Mouse (Mus musculus) gastrocnemius, postnatal 14 days (tissue): ENCODE data around the gene Disc1. TPM values are rescaled to one million over a fixed set of nuclear protein-coding genes. Genes with fewer than 3 reads are reported as not detected.
A peak's percentile ranks its signal among the peaks of the same experiment; 100 is the strongest.

Experiments used
- DNase-seq: peaks from one replicate; pipeline ENCODE4 v3.0.0; 2021; ENCODE audit warnings: mixed read lengths
- intact Hi-C: fragments of 180-260 bp; cut with DNase I; formaldehyde crosslinking; loops from one replicate; pipeline ENCODE4 v1.15.1; 2025; ENCODE audit warnings: low total_unique reads
- long read RNA-seq, 2 experiments: library from polyadenylated mRNA; stranded (forward); transcript quantifications; one replicate each; pipeline ENCODE4 v2.0.0; 2021
- total RNA-seq, 2 experiments: library from RNA; stranded (reverse); gene quantifications; 2 replicates each; pipeline ENCODE4 v1.2.3; 2021

The Disc1 gene
- 1 to 10 TPM; 1.8 to 2.1 TPM for total RNA-seq
- long read RNA-seq, experiment 1 = 0 reads
- long read RNA-seq, experiment 2, partial matches to known transcripts = 0 of 1 reads
- long read RNA-seq, experiment 2, other reads (novel, unspliced or antisense) = 1 of 1 reads

DNA sequence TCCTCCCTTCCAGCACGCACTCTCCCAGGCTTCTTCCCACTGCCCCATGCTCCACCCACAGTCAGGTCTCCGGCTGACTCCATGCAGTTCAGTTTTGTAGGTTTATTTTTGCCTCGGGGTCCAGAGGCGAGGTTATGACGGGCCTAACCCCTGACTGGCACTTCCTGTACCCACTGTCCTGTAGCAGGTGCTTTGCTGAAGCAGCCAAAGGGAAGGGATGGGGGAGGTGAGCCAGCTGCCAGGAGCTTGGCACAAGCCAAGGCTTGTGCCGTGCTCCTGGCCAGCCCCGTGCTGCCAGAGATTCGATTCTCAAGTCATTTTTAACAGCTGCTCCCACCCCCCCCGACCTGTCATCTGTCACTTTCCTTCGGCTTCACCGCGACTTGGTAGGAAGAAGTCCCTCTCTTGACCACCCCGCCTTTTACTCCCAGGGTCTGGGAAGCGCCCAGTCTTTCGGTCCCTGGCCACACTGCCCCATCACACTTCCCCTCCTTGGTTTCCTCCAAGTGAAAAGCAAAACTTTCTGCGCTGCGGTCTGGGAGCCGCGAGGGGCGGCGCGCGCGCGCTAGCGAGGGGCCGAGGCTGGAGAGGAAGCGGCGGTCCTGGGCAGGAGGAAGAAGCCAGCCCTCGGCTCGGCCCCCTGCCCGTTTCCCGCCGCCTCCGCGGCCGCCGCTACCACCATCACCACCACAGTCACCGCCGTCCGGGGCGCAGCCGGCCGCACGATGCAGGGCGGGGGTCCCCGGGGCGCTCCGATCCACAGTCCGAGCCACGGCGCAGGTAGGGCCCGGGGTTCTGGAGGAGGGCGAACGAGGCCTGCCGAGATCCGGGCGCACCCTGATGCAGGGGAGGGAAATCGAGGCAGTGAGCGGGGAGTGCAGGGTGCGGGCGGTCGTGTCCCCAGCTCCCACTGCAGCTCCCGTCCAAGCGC is at the start of gene Disc1:
Gene Disc1 (plus strand): TSS at position 691 of the 931 bp plus-strand sequence.
- peak; percentile 54 for DNase-seq
- intact Hi-C loops = no loop called here

DNA sequence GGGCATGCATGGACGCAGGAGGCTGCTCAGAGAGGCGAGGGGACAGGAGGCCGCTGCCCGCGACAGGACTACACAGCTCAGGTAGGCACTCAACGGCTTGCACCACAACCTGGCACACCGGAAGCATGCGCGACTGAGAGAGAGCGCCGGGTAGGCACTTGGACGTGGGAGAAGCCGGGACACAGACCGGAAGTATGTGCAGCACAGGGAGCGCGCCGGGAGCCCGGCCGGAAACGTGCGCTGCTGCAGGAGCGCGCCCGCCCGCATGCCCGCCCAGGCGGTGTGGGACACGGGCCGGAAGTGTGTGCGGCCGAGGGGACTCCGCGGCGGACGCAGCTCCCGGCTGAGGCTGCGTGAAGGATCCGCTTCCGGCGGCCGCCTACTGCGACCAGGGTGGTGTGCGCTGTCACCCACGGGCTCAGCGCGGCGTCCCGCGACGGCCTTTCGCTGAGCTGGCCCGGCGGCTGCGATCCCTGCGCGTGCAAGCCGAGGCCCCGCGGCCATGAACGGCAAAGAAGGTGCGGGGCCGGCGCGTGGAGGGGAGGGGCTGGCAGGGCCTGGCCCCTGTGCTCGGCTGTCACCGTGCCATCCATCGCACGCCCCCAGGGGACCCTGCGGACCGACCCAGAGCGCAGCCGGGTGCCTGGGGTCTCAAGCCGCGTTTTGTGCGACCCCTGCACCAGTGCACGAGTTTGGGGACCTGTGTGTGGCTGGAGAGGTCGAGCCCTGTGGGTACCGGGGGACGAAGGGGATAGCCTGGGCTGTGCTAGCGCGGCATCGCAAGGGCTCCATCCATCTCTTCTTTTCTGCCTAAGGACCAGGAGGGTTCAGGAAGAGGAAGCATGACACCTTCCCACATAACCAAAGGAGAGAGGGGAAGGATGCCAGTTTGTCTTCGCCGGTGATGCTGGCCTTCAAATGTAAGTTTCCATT is 41.0 kb upstream of the Disc1 start, which contains the start of gene Tsnax:
Gene Tsnax (plus strand): TSS at position 303 of the 933 bp plus-strand sequence.
- DNase-seq = peak; percentile 95
- intact Hi-C loops = loop anchor here (5.0 kb wide), 1 partner anchor 61 kb away; no protein-coding TSS in a partner anchor

DNA sequence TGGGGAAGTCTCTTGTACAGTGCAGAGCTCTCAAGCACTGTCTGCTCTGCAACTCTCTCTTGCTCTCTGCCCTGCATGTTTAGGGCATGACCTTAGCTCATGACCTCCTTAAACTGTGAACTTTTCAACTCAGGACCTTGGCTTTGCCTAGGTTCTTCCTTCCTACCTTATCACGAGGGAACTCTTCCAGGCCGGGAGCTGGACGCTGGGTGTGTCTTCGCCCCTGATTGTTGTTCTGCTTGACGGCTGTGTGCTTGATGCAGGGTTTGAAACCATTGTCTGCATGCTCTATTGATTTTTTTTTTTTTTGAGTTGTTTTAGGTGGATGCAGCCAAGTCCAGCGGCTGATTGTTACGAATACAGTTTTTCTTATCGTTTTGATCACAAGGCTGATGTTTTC is 29.9 kb upstream of the Disc1 start:
- no peak for DNase-seq
- intact Hi-C loops = no loop called here

DNA sequence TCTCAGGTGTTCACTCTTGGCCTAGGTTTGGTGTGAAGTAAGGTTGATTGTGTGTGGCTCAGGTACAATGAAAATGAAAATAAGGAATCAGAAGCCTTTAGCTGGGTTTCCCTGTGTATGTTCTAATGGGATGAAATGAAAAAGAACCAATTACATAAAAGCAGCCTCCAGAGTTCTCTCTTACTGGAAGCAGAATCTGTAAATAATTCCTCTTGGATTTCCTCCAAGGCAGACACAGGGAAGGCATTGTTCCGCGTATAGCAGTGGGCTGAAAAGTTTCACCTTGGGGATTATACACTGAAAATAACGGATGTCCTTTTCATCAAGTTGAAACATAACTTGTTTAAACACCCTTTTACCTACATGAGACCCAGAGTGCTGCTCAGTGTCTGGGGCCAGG is 26.8 kb upstream of the Disc1 start:
- intact Hi-C loops = no loop called here
- DNase-seq = no peak

DNA sequence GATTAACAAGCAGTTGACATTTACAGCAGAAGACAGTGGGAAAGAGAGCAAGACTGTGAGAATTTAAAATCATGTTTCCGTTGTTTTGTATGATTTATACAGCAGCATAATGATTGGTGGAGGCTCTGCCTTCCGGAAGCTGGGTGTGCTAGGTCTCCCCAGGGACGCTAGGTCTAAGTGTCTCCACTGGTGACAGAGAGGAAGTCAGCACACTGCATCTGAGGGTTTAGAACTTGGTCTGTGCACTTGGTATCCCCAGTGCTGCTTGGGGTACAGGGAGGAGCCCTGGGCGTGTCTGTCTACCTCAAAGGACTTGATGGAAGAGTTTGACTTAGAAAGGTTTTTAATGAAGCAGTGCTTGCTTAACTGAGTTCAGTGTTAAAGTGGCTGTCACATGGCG is 25.2 kb upstream of the Disc1 start:
- intact Hi-C loops = no loop called here
- no peak for DNase-seq

DNA sequence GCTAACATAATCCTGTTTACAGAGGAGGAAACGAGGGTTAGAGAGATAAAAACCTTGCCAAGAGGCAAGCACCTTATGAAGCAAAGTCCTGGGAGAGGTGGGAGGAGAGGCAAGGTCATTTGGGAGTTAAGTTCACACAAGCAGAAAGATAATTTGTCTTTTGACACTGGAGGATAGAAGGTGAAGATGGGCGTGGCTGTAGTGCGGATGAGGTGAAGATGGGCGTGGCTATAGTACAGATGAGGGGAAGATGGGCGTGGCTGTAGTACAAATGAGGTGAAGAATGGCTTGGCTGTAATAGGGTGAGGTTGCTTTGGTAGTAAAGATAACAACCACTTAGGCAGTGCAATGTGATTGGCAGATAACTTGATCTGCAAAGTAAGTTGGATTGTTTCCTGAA is 22.7 kb upstream of the Disc1 start:
- intact Hi-C loops = no loop called here
- DNase-seq = no peak

DNA sequence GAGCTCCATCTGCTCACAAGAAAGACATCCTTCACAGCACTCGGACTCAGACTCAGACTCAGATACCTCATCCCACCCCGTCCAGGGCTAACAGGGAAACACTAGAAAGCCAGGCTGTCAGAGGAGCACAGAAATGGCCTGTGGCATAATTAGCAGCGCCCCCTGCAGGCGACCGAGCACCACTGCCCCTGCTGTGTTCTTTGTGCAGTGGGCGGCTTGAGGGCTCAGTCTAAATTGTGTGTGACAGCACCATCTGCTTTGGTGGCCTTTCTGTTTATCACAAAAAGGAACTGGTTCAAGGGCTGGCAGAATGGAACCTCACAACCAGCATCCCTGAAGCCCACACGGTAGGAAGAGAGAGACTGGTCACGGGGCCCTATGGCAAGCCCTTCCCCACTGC is 19.3 kb upstream of the Disc1 start:
- intact Hi-C loops = no loop called here
- DNase-seq = peak; percentile 79

DNA sequence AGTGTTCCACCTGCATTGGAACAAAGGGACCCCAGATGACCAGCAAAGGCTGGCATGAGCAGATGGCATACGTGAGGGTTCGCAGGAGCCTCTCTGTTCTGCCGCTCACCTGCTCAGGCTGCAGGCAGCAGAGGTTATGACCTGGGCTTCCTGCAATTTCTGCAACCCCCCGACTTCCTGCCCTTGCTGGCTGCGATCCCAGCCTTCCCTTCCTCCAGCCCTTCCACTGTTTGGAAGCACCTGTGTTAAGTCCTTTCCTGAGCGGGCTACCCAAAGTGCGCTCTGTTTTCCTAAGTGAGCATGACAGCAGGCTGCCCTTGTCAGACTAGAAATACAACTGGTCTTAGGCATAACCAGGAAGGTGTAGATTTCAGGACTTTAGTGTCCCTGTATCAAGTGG is 16.9 kb upstream of the Disc1 start:
- no peak for DNase-seq
- intact Hi-C loops = no loop called here

DNA sequence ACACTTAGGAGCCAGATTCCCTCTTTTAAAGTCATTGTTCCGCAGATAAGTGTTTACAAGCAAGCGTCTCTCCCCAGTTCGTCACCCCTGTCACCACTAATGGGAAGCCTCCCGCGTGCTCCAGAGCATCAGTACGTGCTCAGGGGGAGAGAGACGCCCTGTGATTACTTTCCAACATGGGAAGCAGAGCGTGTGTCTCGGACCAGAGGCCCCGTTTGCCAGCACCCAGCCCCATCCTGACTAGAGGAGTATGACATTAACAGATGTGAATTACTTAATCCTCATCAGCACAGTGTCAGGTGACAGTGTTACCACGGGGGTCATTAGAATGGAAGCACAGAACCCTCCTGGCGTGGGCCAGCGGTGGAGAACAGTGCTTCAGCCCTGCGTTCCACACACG is 15.3 kb upstream of the Disc1 start:
- intact Hi-C loops = no loop called here
- peak; percentile 15 for DNase-seq

DNA sequence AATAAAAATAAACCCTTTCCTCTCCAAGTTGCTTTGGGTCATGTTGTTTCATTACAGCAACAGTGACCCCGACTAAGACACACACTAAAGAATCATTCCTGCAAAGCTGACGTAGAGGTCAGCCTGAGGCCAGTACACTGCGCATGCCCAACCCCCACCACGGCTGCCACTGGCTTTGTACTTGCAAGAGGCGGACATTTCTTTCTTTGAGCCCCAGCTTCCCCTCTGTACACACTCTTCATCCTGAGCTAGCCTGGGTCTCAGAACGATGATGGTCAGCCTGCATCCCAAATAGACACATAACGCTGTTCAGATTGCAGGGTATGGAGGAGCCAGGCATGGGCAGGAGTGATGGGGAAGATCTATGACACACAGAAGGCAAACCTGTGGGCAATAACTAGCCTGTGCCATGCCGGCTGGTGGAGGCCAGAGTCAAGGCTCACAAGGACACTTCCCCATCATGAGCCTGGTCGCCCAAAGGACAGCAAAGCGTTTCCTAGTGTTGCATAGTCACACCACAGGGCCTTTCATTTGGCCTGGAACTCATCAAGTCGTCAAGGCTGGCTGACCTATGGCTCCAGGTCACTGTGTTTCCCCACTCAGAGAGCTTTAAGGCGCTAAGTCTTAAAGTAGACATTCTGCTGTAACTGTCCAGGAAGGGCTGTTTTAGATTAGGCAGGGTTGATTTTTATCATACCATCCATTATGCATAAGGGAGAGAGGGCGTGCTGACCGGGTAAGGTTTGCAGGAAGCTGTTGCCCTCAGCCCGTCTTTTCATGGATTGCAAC is 13.2 kb upstream of the Disc1 start:
- no peak for DNase-seq

DNA sequence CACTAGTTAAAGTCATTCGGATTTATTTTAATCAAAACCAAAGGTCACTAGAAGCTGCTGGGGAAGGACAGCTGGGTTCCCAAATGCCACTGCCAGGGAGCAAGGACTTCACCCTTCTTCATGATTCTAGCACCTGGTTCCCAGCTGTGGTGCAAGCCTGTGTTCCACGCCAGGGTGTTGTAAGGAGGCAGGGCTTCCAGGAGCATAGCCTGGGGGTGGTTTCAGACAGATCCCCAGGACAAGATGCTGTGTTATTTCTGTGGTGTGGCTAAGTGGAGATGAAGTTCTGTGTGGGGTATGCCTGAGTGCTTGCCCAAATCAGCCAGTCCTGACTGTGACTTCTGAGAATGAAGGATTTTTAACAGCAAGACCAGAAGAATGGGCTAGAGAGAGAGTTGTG is 12.5 kb upstream of the Disc1 start:
- DNase-seq = no peak

More for the DNA sequence above, 13.2 kb upstream of the Disc1 start:
- intact Hi-C loops = no loop called here

DNA sequence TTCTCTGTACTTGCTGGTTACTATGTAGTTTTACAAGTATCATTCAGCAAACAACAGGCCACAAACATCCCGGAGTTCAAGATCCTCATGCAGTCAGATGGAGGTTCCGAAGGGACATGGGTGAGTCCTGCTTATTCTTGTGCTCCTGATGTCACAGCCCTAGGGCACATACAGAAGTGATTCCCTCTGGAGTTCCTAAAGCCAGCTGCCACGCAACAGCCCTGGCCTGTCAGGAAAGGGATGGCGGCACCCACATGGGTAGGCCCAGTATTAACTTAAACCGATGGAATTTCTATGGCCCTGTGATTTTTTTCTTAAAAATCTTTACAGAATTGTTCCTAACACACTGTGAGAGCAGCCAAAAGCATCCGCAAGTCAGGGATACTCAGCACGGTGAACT is 10.6 kb upstream of the Disc1 start:
- DNase-seq = no peak
- intact Hi-C loops = no loop called here

More for the DNA sequence above, 12.5 kb upstream of the Disc1 start:
- intact Hi-C loops = no loop called here

DNA sequence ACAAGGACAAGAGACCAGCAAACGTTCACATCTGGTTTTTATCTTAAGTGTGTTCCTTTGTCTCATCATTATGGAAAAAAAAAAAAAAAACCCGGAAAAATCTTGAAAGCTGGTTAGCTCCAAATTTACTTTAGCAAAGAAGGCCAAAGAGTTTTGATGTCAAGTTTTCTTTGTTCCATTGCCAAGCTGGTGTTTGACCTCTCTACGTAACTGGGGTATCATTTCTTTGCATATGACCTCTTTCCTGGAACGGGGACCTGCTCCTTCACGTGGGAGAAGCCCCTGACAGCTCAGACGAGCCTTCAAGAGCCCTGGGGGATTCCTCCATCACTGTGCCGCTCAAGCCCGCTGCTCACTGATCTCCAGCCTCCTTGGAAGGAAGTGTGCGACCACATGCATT is 10.1 kb upstream of the Disc1 start:
- intact Hi-C loops = no loop called here
- DNase-seq = no peak

DNA sequence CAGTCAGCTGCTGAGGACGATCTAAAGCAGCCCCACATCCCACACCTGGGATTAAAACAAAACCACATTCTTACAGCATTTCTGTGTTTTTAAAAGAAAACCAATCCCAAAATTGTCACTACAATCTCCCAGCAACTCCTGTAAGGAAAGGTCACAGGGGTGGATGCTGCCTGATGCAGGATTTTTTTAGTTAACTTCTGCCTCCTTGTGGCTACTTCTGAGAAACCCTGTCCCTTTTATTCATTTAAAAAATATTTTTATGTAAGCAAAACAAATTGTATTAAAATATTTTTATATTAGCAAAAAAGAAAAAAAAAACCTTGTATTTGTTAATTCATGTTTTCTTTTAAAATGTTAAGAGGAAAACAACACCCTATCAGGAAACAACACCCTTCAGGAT is 8.2 kb upstream of the Disc1 start:
- no peak for DNase-seq
- intact Hi-C loops = no loop called here

DNA sequence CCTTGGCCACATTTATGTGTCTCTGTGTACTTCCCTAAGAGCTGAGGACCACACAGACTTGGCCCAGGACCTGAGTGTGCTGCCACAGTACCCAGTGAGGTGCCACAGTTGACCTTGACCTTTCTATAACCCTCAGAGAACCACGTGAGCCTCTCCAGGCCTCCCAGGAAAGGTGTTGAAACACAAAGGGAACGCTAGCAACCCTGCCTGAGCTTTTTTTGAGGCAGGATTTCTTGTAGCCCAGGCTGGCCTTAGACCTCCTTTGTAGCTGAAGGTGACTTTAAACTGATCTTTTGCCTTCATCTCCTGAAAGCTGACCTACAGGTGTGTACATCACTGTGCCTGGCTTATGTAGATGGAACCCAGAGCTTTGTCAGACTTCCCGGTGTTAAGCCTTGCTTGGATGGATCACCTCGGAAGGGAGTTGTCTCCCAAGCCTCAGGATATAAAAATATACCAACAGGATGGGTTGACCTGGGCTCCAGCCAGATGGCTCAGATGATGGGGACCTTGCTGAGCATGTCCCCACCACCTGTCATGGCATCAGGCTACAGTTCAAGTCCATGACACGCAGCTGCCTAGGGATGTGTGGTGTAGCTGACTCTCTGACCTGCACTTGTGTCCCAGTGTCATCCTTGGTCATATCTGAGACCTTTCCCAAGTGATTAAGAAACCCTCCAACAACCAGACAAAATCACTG is 4.8 kb upstream of the Disc1 start:
- DNase-seq = peak; percentile 40

DNA sequence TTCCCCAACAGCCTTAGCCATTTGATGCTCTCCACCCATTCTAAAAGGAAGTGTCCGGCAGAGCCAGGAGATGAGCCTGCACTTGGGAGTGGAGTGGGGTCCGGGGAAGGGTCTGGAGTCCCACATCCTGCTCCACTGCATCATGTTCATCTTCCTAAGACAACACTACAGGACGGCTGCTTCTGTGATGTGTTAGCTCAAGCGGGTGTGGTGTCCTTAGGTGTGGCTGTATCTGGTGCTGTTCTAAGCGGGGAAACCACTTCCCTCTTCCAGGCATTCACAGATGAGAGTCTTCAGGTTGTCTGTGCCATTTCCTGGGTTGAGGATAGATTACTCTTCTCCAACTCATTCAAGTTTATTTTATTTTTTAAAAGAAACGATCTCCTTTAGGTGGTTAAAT is 4.2 kb upstream of the Disc1 start:
- no peak for DNase-seq
- intact Hi-C loops = no loop called here

More for the DNA sequence above, 4.8 kb upstream of the Disc1 start:
- intact Hi-C loops = no loop called here

DNA sequence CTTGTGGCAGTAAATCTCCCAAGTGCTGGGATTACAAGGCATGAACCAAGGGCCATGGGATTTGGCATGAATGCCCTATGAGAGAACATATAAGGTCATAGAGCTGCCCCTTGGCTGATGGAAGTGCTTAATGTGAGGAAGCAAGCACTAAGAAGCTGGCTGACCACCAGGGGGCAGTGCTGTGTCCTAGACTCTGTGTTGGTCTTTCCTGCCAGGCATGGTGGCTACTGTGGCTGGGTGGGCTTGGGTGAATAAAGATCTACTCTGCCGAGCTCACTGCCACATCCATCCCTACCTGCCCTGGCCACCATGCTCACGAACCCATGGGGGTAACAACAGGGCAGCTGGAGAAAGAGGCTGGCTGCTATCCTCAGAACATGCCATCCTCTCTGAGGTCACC is 2.0 kb upstream of the Disc1 start:
- DNase-seq = peak; percentile 80
- intact Hi-C loops = no loop called here

DNA sequence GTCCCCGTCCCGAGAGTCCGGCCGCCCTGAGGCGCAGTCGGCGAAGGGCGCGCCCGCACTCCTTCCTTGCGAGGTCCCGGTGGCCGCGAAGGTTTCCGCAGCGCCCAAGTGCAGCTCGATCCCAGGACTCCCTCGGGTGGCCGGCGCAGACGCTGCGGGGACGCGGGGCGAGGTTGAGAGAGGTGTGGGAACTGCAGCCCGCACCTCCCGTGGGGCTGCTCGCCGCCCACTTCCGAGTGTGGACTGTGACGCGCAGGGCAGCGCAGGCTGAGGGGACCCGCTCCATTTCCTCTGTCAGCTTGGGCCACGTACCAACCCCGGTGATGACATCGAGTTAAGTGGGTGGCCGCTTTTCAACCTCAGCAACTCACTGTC is 428 bp downstream of the Disc1 start:
- intact Hi-C loops = no loop called here
- DNase-seq = peak; percentile 70

DNA sequence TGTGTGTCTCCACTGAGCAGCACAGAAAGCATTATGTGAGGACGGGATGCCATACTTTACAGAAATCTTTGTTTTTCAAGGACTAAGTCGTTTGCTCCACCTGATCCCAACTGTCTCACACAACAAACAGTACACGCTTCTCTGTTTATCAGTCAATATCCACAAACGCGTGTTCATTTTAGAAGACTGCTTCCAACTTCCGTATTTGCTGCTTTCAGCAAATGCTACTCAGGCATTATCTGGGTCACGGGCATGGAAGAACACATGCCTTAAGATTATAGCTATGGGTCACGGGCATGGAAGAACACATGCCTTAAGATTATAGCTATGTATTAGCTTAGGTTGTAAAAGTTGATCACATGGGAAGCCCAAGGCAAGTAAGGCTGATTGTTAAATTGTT is 6.9 kb downstream of the Disc1 start:
- intact Hi-C loops = no loop called here
- no peak for DNase-seq
